Mouse (Mus musculus) neural tube, embryonic 11.5 days (tissue): ENCODE data around the gene Xpnpep2. TPM values are rescaled to one million over a fixed set of nuclear protein-coding genes. Genes with fewer than 3 reads are reported as not detected.

ENCODE experiments used
- ATAC-seq: fragments of 200-750 bp; cut with Nextera tagmentation; 2 replicates; pipeline ENCODE4 v1.8.0; 2017; ENCODE audit warnings: moderate number of reproducible peaks, mild to moderate bottlenecking, moderate TSS enrichment, moderate library complexity; ENCODE audit not compliant: insufficient read depth, low FRiP score, low TSS enrichment
- DNase-seq: peaks from one replicate; pipeline ENCODE4 v3.0.0-alpha.2; 2015; ENCODE audit warnings: low spot score
- H3K27ac ChIP-seq: fragments of 300-500 bp; sonication (generic); 2 replicates; pipeline ENCODE4 v1.5.1; 2014; ENCODE audit warnings: low read depth, mild to moderate bottlenecking, low read length
- H3K27me3 ChIP-seq: fragments of 300-500 bp; sonication (generic); 2 replicates; pipeline ENCODE4 v1.6.1; 2014; ENCODE audit warnings: mild to moderate bottlenecking, low read length, mixed read lengths; ENCODE audit not compliant: control insufficient read depth, insufficient read depth
- H3K36me3 ChIP-seq: fragments of 300-500 bp; sonication (generic); 2 replicates; pipeline ENCODE4 v1.6.1; 2014; ENCODE audit warnings: mild to moderate bottlenecking, low read length, moderate library complexity, mixed read lengths; ENCODE audit not compliant: control insufficient read depth, insufficient read depth
- H3K4me1 ChIP-seq: fragments of 300-500 bp; sonication (generic); 2 replicates; pipeline ENCODE4 v1.6.1; 2014; ENCODE audit warnings: low read length, mixed read lengths; ENCODE audit not compliant: control insufficient read depth, insufficient read depth
- H3K4me2 ChIP-seq: fragments of 300-500 bp; sonication (generic); 2 replicates; pipeline ENCODE4 v1.6.1; 2014; ENCODE audit warnings: low read depth, mild to moderate bottlenecking, moderate library complexity
- H3K4me3 ChIP-seq: fragments of 300-500 bp; sonication (generic); 2 replicates; pipeline ENCODE4 v1.5.1; 2014; ENCODE audit warnings: low read depth, low read length
- H3K9ac ChIP-seq: fragments of 300-500 bp; sonication (generic); 2 replicates; pipeline ENCODE4 v1.6.1; 2014; ENCODE audit warnings: mild to moderate bottlenecking, low read length
- H3K9me3 ChIP-seq: fragments of 300-500 bp; sonication (generic); 2 replicates; pipeline ENCODE4 v1.6.1; 2016; ENCODE audit warnings: low read length; ENCODE audit not compliant: control insufficient read depth
- WGBS: fragments of 180-500 bp; shearing (Covaris S2); extraction: QIAGEN DNeasy Blood & Tissue Kit; methylation state at CpG from one replicate; pipeline ENCODE4 v1.1.7; 2014; 5-methylcytosine and 5-hydroxymethylcytosine counted together
- polyA plus RNA-seq: library from polyadenylated mRNA; unstranded; fragments of >200 nt; fragmentation: Nextera tagmentation; extraction: Ambion mirVana; gene quantifications from 2 replicates; pipeline ENCODE4 v1.2.1, GENCODE M21; 2014

The Xpnpep2 gene
- polyA plus RNA-seq, 1 experiment from 2014 or later = 1.1 TPM

DNA sequence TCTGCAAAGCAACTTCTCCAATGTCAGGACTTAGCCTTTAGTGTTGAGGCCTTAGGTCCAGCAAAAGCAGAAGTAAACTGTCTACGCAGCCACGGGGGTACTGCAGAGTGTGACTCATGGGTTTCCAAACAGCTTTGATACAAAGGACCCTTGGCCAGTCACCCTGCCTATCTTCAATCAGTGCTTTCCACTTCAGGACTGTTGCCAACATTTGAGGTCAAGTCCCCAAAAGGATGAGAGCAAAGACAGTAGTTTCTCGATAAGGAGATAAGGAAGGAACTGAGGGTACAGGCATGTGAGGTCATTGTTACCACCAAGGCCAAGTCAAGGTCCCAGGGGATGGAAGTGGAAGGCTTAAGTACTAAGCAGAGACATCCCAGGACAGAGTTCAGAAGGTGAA, 2.3 kb upstream of the Xpnpep2 start:
- H3K4me3 ChIP-seq = no peak overlapping the region
- DNase-seq = no peak
- H3K27me3 ChIP-seq = no peaks in the 10 kb centered on the region
- ATAC-seq = no peak
- no peak overlapping the region for H3K9ac ChIP-seq
- H3K27ac ChIP-seq = no peak overlapping the region
- no peak overlapping the region for H3K4me2 ChIP-seq
- H3K9me3 ChIP-seq = no peaks in the 10 kb centered on the region
- WGBS = 86% methylated on average over 3 of the region's 3 CpGs
- no peaks in the 10 kb centered on the region for H3K4me1 ChIP-seq
- no peaks in the 10 kb centered on the region for H3K36me3 ChIP-seq

DNA sequence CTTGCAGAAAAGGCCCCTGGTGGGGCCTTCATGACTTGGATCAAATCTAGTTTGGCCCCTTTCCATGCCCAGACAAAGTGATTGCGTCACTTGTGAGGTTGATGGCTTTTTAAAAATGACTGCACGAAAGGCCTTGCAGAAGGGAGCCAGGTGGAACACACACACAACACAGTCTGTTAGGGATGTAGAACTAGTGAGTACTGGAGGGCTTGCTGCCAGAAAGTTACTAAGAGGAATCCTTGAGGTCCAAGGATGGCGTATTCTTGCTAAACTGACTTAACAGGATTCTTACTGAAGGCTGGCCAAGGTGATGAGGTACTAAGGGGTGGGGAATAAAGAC, 761 bp downstream of the Xpnpep2 start:
- 90% methylated on average over 3 of the region's 3 CpGs for WGBS
- ATAC-seq = no peak

DNA sequence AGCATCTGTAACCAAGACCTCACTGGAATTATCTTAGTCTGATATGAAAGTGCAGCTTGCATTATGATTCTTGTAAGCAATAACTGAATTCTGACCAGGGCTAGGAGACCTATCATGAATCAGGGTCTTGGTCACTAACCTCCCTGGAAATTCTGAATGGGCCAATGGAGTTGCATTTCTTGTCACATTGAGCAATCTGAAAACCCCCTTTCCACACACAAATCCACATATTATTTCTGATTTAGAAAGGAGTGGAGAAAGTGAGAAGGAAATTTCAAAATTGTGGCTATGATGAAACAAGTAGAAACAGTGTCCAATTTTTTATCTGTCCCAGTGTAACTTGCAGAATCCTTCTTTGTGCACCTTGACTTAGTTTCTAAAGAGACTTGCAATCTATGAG, 10.8 kb downstream of the Xpnpep2 start:
- DNase-seq = no peak
- Histone ChIP-seq H3K4me2 (no peak overlapping the region), H3K27ac (no peak overlapping the region), H3K9me3 (no peaks in the 10 kb centered on the region), H3K36me3 (no peaks in the 10 kb centered on the region), H3K4me1 (no peaks in the 10 kb centered on the region), H3K27me3 (no peaks in the 10 kb centered on the region), H3K9ac (no peak overlapping the region), H3K4me3 (no peak overlapping the region)
- no peak for ATAC-seq

More for the DNA sequence above, 761 bp downstream of the Xpnpep2 start:
- Histone ChIP-seq H3K9me3 (no peaks in the 10 kb centered on the region), H3K4me2 (no peak overlapping the region), H3K4me3 (no peak overlapping the region), H3K27ac (no peak overlapping the region), H3K36me3 (no peaks in the 10 kb centered on the region), H3K4me1 (no peaks in the 10 kb centered on the region), H3K27me3 (no peaks in the 10 kb centered on the region), H3K9ac (no peak overlapping the region)
- DNase-seq = no peak

DNA sequence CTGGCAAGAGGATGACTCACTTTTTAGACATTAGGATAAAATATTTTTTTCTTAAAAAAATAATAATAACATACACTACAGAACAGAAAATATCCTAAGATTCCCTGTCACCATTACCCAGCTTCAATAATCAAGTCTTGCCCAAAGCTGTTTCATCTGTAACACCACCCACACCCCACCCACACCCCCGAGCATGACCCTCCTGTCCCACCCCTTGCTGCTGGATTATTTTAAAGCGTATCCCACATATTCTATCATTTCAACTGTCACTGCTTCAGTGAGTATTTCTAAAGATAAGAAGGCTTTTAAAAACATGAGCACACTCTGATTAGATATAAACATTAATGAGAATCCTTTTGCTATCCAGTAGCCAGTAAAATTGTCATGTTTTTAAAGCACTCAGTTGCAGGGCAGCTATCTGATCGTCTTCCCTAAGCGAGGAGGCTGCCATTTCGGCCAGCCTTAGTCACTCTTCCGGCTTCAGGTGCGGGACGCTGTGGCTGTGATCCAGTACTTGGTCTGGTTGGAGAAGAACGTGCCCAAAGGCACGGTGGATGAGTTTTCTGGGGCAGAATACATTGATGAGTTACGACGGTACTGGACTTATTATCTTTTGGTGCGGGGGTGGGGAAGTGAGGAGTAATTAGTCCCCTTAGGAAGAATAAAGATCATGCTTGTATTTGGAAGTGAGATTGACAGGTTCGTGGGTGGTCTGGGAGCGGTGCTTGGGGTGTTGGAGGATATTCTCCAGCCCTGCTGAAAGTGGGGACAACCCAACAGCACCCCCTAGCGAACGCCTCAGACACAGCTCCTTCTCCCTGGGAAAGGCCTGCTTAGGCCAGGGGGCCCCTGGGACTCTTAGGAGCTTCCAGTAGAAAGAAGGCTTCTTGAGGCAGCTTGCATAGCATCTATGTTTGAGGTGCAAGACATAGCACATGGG, 15.9 kb downstream of the Xpnpep2 start:
- WGBS = 27% methylated on average over 17 of the region's 17 CpGs
- H3K27me3 ChIP-seq = no peaks in the 10 kb centered on the region
- H3K36me3 ChIP-seq = no peaks in the 10 kb centered on the region
- ATAC-seq (no peak), DNase-seq (peak; percentile 65)
- H3K4me1 ChIP-seq = no peaks in the 10 kb centered on the region
- H3K9me3 ChIP-seq = no peaks in the 10 kb centered on the region
- H3K9ac ChIP-seq = no peak overlapping the region
- H3K27ac ChIP-seq = no peak overlapping the region
- no peak overlapping the region for H3K4me3 ChIP-seq
- H3K4me2 ChIP-seq = no peak overlapping the region

DNA sequence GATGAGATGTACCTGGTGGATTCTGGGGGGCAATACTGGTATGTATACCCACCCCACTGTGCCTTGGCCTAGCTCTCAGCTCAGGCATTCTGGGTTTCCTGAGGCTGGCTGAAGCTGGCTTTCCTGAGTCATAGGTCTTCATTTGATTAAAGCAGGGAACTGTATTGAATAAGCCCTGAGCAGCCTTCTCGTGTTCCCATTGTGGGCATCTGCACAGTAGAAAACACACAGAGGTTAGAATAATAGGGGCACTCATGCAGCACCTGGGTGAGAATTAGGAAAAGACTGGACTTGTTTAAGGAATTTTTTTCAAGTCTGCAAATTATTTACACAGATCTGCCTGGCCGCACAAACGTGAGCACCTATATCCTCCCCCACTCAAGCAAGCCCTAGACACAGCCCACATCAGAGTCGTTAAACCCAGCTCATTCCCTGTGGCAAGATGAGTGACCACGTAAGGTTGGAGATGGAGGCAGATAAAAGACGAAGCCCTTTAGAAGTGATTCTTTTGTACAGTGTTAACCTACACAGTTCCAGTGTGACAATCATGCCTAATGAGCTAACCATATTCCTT, 18.5 kb downstream of the Xpnpep2 start:
- DNase-seq = no peak
- Histone ChIP-seq H3K4me3 (no peak overlapping the region), H3K9me3 (no peaks in the 10 kb centered on the region), H3K4me2 (no peak overlapping the region), H3K27ac (no peak overlapping the region), H3K36me3 (no peaks in the 10 kb centered on the region), H3K27me3 (no peaks in the 10 kb centered on the region), H3K4me1 (no peaks in the 10 kb centered on the region), H3K9ac (no peak overlapping the region)
- WGBS = 81% methylated on average over 6 of the region's 6 CpGs
- ATAC-seq = no peak

DNA sequence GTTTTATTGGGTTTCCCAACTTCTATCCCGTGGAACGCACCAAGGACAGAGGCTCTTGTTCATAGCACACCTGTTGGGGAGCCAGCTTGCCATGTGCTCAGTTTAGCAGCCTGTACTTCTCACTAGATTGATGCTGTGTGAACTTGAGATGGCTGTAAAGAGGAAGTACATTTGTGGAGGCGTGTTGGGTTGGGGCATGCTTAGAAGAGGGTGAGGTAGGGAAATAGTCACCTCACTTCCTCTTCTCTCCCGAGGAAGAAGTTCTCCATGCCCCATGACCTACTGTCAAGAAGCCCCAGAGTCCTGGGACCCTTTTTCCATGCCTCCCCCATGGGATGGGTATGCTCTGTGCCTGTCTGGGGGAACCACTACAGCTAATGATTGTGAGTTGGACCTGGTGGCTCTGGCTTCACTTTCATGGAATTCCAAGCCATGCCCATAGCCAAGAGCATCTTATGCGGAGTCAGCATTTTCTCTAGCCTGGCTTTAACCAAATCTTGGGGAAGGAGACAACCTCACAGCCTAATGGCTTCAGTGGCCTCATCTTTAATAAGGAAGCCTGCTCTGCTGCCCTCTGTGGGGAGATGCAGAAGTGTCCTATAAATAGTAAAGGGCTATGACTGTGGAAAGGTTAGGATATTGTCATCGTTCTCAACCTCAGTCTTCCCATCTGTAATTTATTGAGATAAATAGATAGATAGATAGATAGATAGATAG, 19.1 kb downstream of the Xpnpep2 start:
- Histone ChIP-seq H3K27ac (no peak overlapping the region), H3K27me3 (no peaks in the 10 kb centered on the region), H3K4me1 (no peaks in the 10 kb centered on the region), H3K36me3 (no peaks in the 10 kb centered on the region), H3K9ac (no peak overlapping the region), H3K4me2 (no peak overlapping the region), H3K9me3 (no peaks in the 10 kb centered on the region), H3K4me3 (no peak overlapping the region)
- DNase-seq (no peak), ATAC-seq (no peak)
- WGBS = 86% methylated on average over 6 of the region's 6 CpGs

DNA sequence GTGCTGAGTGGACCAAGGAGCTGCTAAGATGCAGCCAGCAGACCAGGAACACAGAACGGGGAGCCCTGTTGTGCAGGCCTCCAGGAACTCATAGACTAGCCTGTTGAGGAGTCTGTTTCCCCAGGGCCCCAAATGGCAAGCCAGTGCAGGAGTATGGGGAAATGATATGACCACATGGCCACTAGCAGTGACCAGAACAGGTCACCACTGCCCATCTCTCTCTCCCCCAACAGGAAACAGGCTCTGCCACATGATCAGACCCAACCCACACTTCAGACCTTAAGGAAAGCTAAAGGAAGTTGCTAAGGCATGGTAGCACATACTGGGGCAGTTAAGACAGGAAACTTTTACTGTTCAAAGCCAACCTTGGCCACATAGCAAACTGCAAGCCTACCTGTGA, 20.6 kb downstream of the Xpnpep2 start:
- H3K9ac ChIP-seq = no peak overlapping the region
- no peak overlapping the region for H3K27ac ChIP-seq
- H3K27me3 ChIP-seq = no peaks in the 10 kb centered on the region
- H3K4me1 ChIP-seq = no peaks in the 10 kb centered on the region
- H3K4me3 ChIP-seq = no peak overlapping the region
- DNase-seq (no peak), ATAC-seq (no peak)
- no peak overlapping the region for H3K4me2 ChIP-seq
- no peaks in the 10 kb centered on the region for H3K9me3 ChIP-seq
- 80% methylated on average over 1 of the region's 1 CpGs for WGBS
- H3K36me3 ChIP-seq = no peaks in the 10 kb centered on the region

DNA sequence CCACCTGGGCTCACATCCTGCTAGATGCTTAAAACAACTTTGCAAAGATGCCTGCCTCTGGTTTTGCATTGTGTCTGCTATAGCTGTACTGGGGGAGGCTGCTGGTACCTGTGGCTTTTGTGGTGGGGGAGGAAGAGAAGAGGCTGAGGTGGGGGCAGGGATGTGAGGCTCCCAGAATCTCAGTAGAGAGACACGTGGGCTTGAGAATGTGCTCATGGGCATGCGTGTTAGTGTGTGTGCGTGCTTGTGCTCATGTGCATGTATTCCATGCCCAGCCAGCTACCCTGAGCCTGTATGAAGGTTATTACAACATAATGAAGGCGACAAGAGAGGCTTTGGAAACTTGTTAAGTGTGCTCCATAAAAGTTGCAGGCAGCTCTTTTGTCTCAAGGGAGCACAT, 28.4 kb downstream of the Xpnpep2 start:
- H3K36me3 ChIP-seq = no peaks in the 10 kb centered on the region
- ATAC-seq (no peak), DNase-seq (no peak)
- H3K4me3 ChIP-seq = no peak overlapping the region
- no peak overlapping the region for H3K9ac ChIP-seq
- no peak overlapping the region for H3K27ac ChIP-seq
- no peak overlapping the region for H3K4me2 ChIP-seq
- H3K27me3 ChIP-seq = no peaks in the 10 kb centered on the region
- H3K4me1 ChIP-seq = no peaks in the 10 kb centered on the region
- 81% methylated on average over 4 of the region's 4 CpGs for WGBS
- H3K9me3 ChIP-seq = no peaks in the 10 kb centered on the region
